Mouse (Mus musculus) liver, adult (tissue): Measurements from ENCODE around the gene Myod1.

Experiments used
- GATA4 ChIP-seq: IDR thresholded peaks from 2 replicates; pipeline ENCODE4 v1.6.1; 2014; ENCODE audit warnings: mild to moderate bottlenecking, low read length; ENCODE audit not compliant: insufficient replicate concordance

Myod1 gene

GRCm38 (mm10) chr7:46376172-46377007, at the start of gene Myod1:
Gene Myod1 (plus strand): TSS chr7:46376474.
- no peak for TF ChIP-seq GATA4

- TF ChIP-seq GATA4: no peak
These were observed 48.4 kb upstream of the Myod1 start for GRCm38 (mm10) chr7:46327896-46328295.

- no peak for TF ChIP-seq GATA4
These were observed 38.9 kb upstream of the Myod1 start for GRCm38 (mm10) chr7:46337397-46337796.

GRCm38 (mm10) chr7:46339818-46340217, 36.5 kb upstream of the Myod1 start:
- TF ChIP-seq GATA4: no peak

GRCm38 (mm10) chr7:46340295-46340694, 36.0 kb upstream of the Myod1 start:
- TF ChIP-seq GATA4: no peak

- no peak for TF ChIP-seq GATA4
These were observed 34.8 kb upstream of the Myod1 start for GRCm38 (mm10) chr7:46341471-46341870.

GRCm38 (mm10) chr7:46347692-46348091, 28.6 kb upstream of the Myod1 start:
- TF ChIP-seq GATA4: no peak

GRCm38 (mm10) chr7:46348813-46349212, 27.5 kb upstream of the Myod1 start:
- no peak for TF ChIP-seq GATA4

- no peak for TF ChIP-seq GATA4
These were observed 26.1 kb upstream of the Myod1 start for GRCm38 (mm10) chr7:46350119-46350702.

- no peak for TF ChIP-seq GATA4
These were observed 23.5 kb upstream of the Myod1 start for GRCm38 (mm10) chr7:46352748-46353147.

- TF ChIP-seq GATA4: no peak
These were observed 23.1 kb upstream of the Myod1 start for GRCm38 (mm10) chr7:46353216-46353615.

- TF ChIP-seq GATA4: no peak
These were observed 22.4 kb upstream of the Myod1 start for GRCm38 (mm10) chr7:46353875-46354274.

- no peak for TF ChIP-seq GATA4
These were observed 14.5 kb upstream of the Myod1 start for GRCm38 (mm10) chr7:46361776-46362175.

GRCm38 (mm10) chr7:46364154-46364553, 12.1 kb upstream of the Myod1 start:
- TF ChIP-seq GATA4: no peak

GRCm38 (mm10) chr7:46365810-46366209, 10.5 kb upstream of the Myod1 start:
- no peak for TF ChIP-seq GATA4

- TF ChIP-seq GATA4: no peak
These were observed 5.2 kb upstream of the Myod1 start for GRCm38 (mm10) chr7:46371104-46371503.

- no peak for TF ChIP-seq GATA4
These were observed 703 bp downstream of the Myod1 start for GRCm38 (mm10) chr7:46377008-46377346.
